Mouse (Mus musculus) liver, embryonic 11.5 days (tissue): ENCODE data around the gene Arid1b. TPM values are rescaled to one million over a fixed set of nuclear protein-coding genes. Genes with fewer than 3 reads are reported as not detected.

Experiments
- ATAC-seq: fragments of 200-750 bp; cut with Nextera tagmentation; replicated peaks from 2 replicates; pipeline ENCODE4 v1.8.0; 2017; ENCODE audit warnings: moderate number of reproducible peaks, mild to moderate bottlenecking, moderate TSS enrichment, moderate library complexity; ENCODE audit not compliant: low FRiP score
- DNase-seq: peaks from one replicate; pipeline ENCODE4 v3.0.0-alpha.2; 2017; ENCODE audit warnings: low spot score
- H3K27ac ChIP-seq: fragments of 300-500 bp; sonication (generic); 2 replicates; pipeline ENCODE4 v1.5.1; 2014; ENCODE audit warnings: mild to moderate bottlenecking, low read depth, low read length, control low read depth
- H3K27me3 ChIP-seq: fragments of 300-500 bp; sonication (generic); replicated peaks from 2 replicates; pipeline ENCODE4 v1.6.1; 2014; ENCODE audit warnings: low read length, mixed read lengths; ENCODE audit not compliant: control insufficient read depth, insufficient read depth
- H3K36me3 ChIP-seq: fragments of 300-500 bp; sonication (generic); 2 replicates; pipeline ENCODE4 v1.6.1; 2014; ENCODE audit warnings: mild to moderate bottlenecking, low read length, moderate library complexity, mixed read lengths; ENCODE audit not compliant: control insufficient read depth, insufficient read depth
- H3K4me1 ChIP-seq: fragments of 300-500 bp; sonication (generic); replicated peaks from 2 replicates; pipeline ENCODE4 v1.6.1; 2014; ENCODE audit warnings: low read length, mixed read lengths; ENCODE audit not compliant: control insufficient read depth, insufficient read depth
- H3K4me2 ChIP-seq: fragments of 300-500 bp; sonication (generic); 2 replicates; pipeline ENCODE4 v1.6.1; 2014; ENCODE audit warnings: mild to moderate bottlenecking, control low read depth, moderate library complexity
- H3K4me3 ChIP-seq: fragments of 300-500 bp; sonication (generic); 2 replicates; pipeline ENCODE4 v1.5.1; 2014; ENCODE audit warnings: low read depth, low read length, control low read depth
- H3K9ac ChIP-seq: fragments of 300-500 bp; sonication (generic); 2 replicates; pipeline ENCODE4 v1.6.1; 2014; ENCODE audit warnings: low read depth, low read length, control low read depth
- H3K9me3 ChIP-seq: fragments of 300-500 bp; sonication (generic); 2 replicates; pipeline ENCODE4 v1.6.1; 2016; ENCODE audit warnings: low read length, inconsistent platforms, mixed read lengths; ENCODE audit not compliant: control insufficient read depth
- WGBS: fragments of 180-500 bp; shearing (Covaris S2); extraction: QIAGEN DNeasy Blood & Tissue Kit; methylation state at CpG from one replicate; pipeline ENCODE4 v1.1.7; 2014; 5-methylcytosine and 5-hydroxymethylcytosine counted together
- polyA plus RNA-seq: library from polyadenylated mRNA; unstranded; fragments of >200 nt; fragmentation: Nextera tagmentation; extraction: Ambion mirVana; gene quantifications from 2 replicates; pipeline ENCODE4 v1.2.1, GENCODE M21; 2014

The Arid1b gene
- polyA plus RNA-seq, 1 experiment from 2014 or later, result 9.1 TPM

- WGBS, result 78% methylated on average over 1 of the region's 1 CpGs
- H3K9me3 ChIP-seq, result no peaks in the 10 kb centered on the region
- no peaks in the 10 kb centered on the region; the same call in 1 of the 2 replicates for H3K4me1 ChIP-seq
- no peak overlapping the region for H3K4me3 ChIP-seq
- H3K9ac ChIP-seq, result no peak overlapping the region
- no peak overlapping the region for H3K27ac ChIP-seq
- no peaks in the 10 kb centered on the region; the same call in 1 of the 2 replicates for H3K27me3 ChIP-seq
- no peak for ATAC-seq
- no peak for DNase-seq
- no peak overlapping the region for H3K4me2 ChIP-seq
- peaks cover 19% of the 10 kb centered on the region; the same call in 1 of the 2 replicates for H3K36me3 ChIP-seq
These were observed 337.3 kb downstream of the Arid1b start for GRCm38 (mm10) chr17:5331387-5331786.

GRCm38 (mm10) chr17:5334567-5334966 lies 340.4 kb downstream of the Arid1b start:
- ATAC-seq (no peak), DNase-seq (no peak)
- 94% methylated on average over 7 of the region's 7 CpGs for WGBS
- Histone ChIP-seq H3K27ac (no peak overlapping the region), H3K4me1 (no peaks in the 10 kb centered on the region), H3K4me3 (no peak overlapping the region), H3K27me3 (no peaks in the 10 kb centered on the region), H3K9me3 (no peaks in the 10 kb centered on the region), H3K4me2 (no peak overlapping the region), H3K9ac (no peak overlapping the region), H3K36me3 (peaks cover 29% of the 10 kb centered on the region; the same call in 1 of the 2 replicates)

- Histone ChIP-seq H3K4me2 (no peak overlapping the region), H3K9ac (no peak overlapping the region), H3K4me1 (no peaks in the 10 kb centered on the region), H3K27ac (no peak overlapping the region), H3K27me3 (no peaks in the 10 kb centered on the region), H3K4me3 (no peak overlapping the region), H3K9me3 (no peaks in the 10 kb centered on the region), H3K36me3 (peaks cover 14% of the 10 kb centered on the region)
- DNase-seq (no peak), ATAC-seq (no peak)
- 94% methylated on average over 1 of the region's 1 CpGs for WGBS
These were observed 350.3 kb downstream of the Arid1b start for GRCm38 (mm10) chr17:5344426-5344825.

DNA sequence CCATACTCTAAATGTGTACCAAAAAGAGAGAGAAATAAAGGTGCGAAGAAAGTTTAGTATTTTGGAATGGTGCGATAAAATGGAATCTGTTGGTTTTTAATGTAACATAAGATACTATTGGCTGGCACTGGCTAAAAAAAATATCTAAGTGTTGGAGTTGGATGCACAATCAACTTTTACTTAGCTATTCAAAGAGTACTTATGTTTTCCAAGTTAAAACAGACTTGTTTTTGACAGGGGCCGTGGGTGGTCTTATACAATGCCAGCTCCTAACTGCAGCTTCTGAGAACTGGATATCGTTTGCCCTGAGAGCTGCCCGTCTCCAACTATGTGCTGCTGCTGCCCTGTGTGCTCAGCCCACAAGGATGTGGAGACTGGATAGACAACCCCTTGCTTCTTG lies 351.7 kb downstream of the Arid1b start:
- Histone ChIP-seq H3K9ac (no peak overlapping the region), H3K4me3 (no peak overlapping the region), H3K27ac (no peak overlapping the region), H3K27me3 (no peaks in the 10 kb centered on the region), H3K36me3 (peaks cover 14% of the 10 kb centered on the region), H3K4me1 (no peaks in the 10 kb centered on the region), H3K9me3 (no peaks in the 10 kb centered on the region), H3K4me2 (no peak overlapping the region)
- ATAC-seq (no peak), DNase-seq (no peak)
- WGBS, result 93% methylated on average over 5 of the region's 5 CpGs

GRCm38 (mm10) chr17:5352901-5353300 lies 358.8 kb downstream of the Arid1b start:
- no peaks in the 10 kb centered on the region for H3K4me1 ChIP-seq
- H3K27ac ChIP-seq, result no peak overlapping the region
- no peaks in the 10 kb centered on the region for H3K36me3 ChIP-seq
- H3K4me3 ChIP-seq, result no peak overlapping the region
- ATAC-seq, result no peak
- no peak for DNase-seq
- H3K9ac ChIP-seq, result no peak overlapping the region
- H3K4me2 ChIP-seq, result no peak overlapping the region
- H3K27me3 ChIP-seq, result no peaks in the 10 kb centered on the region
- WGBS, result 75% methylated on average over 5 of the region's 5 CpGs
- H3K9me3 ChIP-seq, result no peaks in the 10 kb centered on the region

DNA sequence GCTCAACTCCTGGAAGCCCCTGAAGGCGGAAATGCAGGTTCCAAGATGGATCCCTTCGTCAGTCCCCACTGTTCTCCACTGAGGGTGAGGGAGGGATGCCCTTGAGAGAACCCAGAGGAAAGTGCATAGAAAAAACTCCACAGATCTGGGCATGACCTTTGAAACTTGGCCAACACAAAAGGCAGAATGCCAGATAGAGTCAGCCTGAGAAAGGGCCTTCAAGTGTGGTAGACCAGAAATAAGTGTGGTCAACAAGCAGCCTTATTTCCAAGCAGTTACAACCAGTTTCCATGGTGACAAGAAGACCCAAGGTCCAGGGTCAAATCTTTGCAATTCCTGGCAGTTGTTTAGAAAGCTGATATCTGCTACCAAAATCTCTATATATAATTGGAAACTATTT lies 366.6 kb downstream of the Arid1b start:
- H3K4me1 ChIP-seq, result no peaks in the 10 kb centered on the region
- WGBS, result 64% methylated on average over 2 of the region's 2 CpGs
- no peaks in the 10 kb centered on the region for H3K36me3 ChIP-seq
- no peak overlapping the region for H3K4me2 ChIP-seq
- no peak overlapping the region for H3K9ac ChIP-seq
- DNase-seq (no peak), ATAC-seq (no peak)
- H3K4me3 ChIP-seq, result no peak overlapping the region
- no peaks in the 10 kb centered on the region for H3K9me3 ChIP-seq
- H3K27me3 ChIP-seq, result no peaks in the 10 kb centered on the region
- no peak overlapping the region for H3K27ac ChIP-seq

- ATAC-seq, result no peak
- Histone ChIP-seq H3K4me3 (no peak overlapping the region), H3K4me2 (no peak overlapping the region), H3K9ac (no peak overlapping the region), H3K36me3 (no peaks in the 10 kb centered on the region), H3K4me1 (no peaks in the 10 kb centered on the region), H3K9me3 (no peaks in the 10 kb centered on the region), H3K27ac (no peak overlapping the region), H3K27me3 (no peaks in the 10 kb centered on the region)
- 70% methylated on average over 8 of the region's 8 CpGs for WGBS
- DNase-seq, result no peak
These were observed 371.9 kb downstream of the Arid1b start for GRCm38 (mm10) chr17:5365992-5366398.

GRCm38 (mm10) chr17:5371032-5371431 lies 376.9 kb downstream of the Arid1b start:
- no peaks in the 10 kb centered on the region; the same call in 1 of the 2 replicates for H3K27me3 ChIP-seq
- ATAC-seq (no peak), DNase-seq (no peak)
- H3K4me3 ChIP-seq, result no peak overlapping the region
- 66% methylated on average over 4 of the region's 4 CpGs for WGBS
- H3K9me3 ChIP-seq, result no peaks in the 10 kb centered on the region
- no peaks in the 10 kb centered on the region for H3K36me3 ChIP-seq
- no peak overlapping the region for H3K27ac ChIP-seq
- H3K4me1 ChIP-seq, result no peaks in the 10 kb centered on the region
- H3K9ac ChIP-seq, result no peak overlapping the region
- H3K4me2 ChIP-seq, result no peak overlapping the region

- Histone ChIP-seq H3K9me3 (no peaks in the 10 kb centered on the region), H3K36me3 (no peaks in the 10 kb centered on the region), H3K27ac (no peak overlapping the region), H3K27me3 (no peaks in the 10 kb centered on the region; the same call in 1 of the 2 replicates), H3K4me3 (no peak overlapping the region), H3K9ac (no peak overlapping the region), H3K4me1 (no peaks in the 10 kb centered on the region), H3K4me2 (no peak overlapping the region)
- WGBS, result 69% methylated on average over 7 of the region's 7 CpGs
- ATAC-seq, result no peak
- no peak for DNase-seq
These were observed 377.4 kb downstream of the Arid1b start for GRCm38 (mm10) chr17:5371521-5371920.
